Mouse (Mus musculus) layer of hippocampus, postnatal 25 days (tissue): ENCODE measurements around the gene Gm10181. TPM values are rescaled to one million over a fixed set of nuclear protein-coding genes. Genes with fewer than 3 reads are reported as not detected.
A peak's percentile ranks its signal among the peaks of the same experiment; 100 is the strongest.
"Not testable (repeated sequence)": the region's sequence is repeated elsewhere in the genome, so short reads cannot be mapped to it uniquely, and the experiment has no call there.

Source experiments
- DNase-seq, 2 experiments: peaks; one replicate each; pipeline ENCODE4 v3.0.0; 2022; ENCODE audit warnings: mixed read lengths in 2 of 2, low spot score in 1 of 2; ENCODE audit errors: extremely low spot score in 1 of 2
- total RNA-seq, 2 experiments: library from RNA; stranded (reverse); gene quantifications; 2 replicates each; pipeline ENCODE4 v1.2.3; 2021

Gene Gm10181
- not detected for total RNA-seq

- DNase-seq: no peak
These were observed at the start of gene Gm10181 for GRCm38 (mm10) chr9:25089122-25089521. TSS of gene Gm10181 (plus strand) at chr9:25089422.

DNA sequence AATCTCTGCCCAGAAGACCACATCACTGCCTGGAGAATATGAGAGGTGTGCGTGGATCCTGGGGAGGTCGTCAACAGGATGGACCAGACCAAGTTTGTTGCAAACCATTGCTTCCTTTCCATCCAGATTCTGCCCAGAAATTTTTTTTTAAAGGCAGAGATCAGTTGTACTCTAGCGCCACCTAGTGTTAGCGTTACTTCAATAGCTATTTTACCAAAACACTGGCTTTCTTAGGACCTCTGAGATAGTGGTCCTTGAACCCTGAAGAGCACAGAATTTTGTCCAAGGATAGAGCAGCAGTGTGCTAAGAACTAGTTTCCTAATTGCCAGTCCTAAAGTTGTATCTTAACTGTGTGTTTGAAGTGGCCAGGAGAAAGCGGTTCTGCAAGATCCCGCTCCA is 47.6 kb upstream of the Gm10181 start:
- peak in 1 of 2 experiments; percentile 47 for DNase-seq

DNA sequence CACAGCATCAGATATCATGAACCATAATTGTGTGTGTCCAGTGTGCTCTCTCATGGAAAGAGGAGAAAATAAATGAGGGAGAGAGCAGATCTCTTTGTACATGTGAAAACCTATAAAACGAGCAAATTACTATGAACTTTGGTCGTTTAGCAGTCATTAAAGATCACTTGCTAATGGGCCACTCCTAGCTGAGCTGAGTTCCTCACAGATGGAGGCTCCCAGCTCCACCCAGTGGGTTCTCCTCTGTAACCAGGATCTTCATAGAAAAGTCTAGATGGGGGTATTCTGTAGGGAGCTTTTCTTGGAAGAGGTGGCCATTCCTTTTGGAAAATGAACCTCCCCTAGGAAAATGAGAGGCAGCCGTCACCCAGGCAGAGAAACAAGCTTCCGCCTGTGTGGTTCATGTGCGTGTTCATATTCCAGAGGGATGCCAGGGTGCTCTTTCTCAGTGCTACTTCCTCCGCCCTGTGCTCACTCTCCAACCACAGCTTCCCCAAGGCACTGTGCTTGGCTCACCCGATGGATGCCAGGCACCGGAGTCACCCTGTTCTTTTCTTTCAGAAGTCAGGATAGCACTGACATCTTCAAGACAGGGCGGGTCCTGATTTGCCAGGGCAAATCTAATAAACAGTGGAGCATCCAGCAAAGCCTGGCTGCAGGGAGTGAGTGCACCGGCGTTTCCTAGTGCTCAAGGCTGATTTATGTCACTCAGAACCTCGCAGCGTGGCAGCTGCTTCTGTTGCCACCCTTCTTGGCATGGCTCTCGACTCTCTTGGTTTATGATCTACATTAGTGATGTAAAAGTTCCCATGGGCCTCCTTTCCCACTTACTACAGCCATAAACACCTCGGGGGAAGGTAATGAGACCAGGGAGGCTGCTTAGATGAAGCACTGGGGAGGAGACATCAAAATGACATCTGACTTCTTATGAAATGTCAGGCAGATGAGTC is 46.8 kb upstream of the Gm10181 start:
- no peak for DNase-seq

DNA sequence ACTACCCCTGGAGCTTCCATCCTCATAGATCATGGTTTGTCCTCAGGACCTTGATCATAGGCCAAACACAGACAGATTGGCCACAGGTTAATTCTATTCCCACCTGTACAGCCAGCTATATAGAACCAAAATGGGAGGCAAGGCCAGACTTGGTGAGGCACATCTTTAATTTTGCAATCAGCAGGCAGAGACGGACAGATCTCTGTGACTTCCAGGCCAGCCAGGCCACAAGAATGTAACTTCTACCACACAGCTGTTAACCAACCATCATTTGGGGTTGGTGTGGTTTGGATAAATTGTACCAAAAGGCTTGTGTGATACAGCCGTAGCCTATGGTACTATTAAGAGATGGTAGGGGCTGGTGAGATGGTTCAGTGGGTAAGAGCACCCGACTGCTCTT is 44.9 kb upstream of the Gm10181 start:
- DNase-seq: no peak

DNA sequence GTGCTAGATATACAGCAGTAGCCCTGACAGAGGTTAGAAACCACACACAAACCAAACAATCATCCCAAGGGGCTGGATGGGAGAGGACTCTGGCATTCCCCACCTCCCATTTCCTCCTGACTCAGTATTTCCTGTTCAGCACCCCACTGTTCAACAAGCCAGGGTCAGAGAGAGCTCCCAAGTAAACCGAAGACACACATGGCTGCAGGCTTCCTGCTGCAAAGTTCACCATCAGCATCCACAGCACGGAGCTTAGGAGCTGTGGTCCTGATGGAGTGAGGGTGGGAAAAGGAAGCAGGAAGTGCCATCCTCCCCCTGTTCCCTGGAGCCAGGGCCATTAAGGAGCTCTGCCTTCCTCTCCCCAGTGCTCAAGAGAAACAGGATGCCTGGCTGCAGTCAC is 40.9 kb upstream of the Gm10181 start:
- no peak for DNase-seq

- DNase-seq: no peak
These were observed 40.3 kb upstream of the Gm10181 start for GRCm38 (mm10) chr9:25048940-25049339.

- DNase-seq: no peak
These were observed 37.3 kb upstream of the Gm10181 start for GRCm38 (mm10) chr9:25051901-25052300.

GRCm38 (mm10) chr9:25055650-25056376 is 33.4 kb upstream of the Gm10181 start:
- DNase-seq: no peak

DNA sequence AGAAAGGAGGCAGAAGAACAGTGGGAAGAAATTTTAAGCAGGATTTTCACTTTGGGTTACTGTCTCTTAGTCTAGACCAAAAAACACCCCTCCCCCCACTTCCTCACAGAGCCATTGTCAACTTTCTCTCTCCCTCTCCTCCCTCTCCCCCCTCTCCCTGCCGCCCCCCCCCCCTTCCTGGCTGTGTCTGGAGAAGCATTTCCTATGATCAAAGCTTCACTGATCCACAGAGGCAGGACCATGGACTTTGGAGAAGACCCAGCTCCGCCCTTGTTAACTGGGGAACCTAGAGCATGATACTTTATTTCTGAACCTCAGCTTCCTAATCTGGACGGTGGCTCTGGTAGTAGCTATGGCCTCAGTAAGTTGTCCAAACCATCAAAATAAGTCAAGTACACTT is 30.5 kb upstream of the Gm10181 start:
- DNase-seq: no peak

DNA sequence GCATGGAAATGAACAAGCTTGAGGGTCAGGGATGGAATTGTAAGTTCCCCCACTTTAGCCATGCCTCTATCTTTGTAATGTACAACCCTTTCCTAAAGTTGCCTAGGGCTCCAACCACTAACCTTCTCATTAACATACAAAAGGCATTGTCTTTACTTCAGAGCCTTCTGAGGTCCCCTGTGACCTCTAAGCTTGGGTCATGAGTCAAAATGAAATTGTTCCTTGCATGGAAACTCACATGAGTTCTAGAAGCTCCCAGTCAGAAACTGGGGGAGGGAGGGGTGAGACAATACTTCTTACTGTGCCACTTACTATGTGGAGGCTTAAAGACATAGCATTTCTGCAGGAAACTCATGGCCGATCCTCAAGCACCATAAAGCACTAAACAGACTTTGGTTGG is 16.6 kb upstream of the Gm10181 start:
- DNase-seq: no peak

DNA sequence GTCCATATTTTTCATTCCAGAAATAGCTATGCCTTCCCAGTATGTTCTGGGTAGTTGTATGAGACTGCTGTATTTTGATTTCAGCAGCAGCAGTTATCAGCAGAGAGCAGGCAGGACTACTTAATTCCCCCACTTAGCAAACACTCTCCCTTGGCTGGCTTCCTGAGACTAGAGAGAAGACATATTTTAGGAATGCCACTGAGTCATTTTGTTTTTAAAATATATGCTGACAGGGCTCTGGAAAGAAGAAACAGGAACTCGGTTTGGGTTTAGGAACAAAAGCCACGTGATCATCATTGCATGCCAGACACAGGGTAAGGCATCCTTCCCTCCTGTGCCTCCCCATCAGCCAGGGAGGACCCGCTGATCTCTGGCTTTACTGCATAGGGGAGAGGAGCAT is 13.2 kb upstream of the Gm10181 start:
- DNase-seq: no peak

DNA sequence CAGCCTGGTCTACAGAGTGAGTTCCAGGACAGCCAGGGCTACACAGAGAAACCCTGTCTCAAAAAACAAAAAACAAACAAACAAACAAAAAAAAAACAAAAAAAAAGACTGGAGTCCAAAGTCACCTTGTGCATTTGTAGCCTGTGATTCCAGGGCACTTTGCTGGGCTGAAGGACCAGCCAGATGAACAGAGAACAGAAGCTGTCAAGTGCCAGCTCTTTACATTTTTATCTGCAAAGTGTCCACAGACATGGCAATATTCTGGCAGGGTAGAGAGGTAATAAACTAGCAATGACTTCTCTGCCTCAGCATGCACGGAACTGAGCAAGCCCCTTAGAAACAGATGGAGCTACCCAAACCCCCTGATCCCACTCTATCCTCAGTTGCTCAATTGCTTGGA is 12.7 kb upstream of the Gm10181 start:
- DNase-seq: no peak

DNA sequence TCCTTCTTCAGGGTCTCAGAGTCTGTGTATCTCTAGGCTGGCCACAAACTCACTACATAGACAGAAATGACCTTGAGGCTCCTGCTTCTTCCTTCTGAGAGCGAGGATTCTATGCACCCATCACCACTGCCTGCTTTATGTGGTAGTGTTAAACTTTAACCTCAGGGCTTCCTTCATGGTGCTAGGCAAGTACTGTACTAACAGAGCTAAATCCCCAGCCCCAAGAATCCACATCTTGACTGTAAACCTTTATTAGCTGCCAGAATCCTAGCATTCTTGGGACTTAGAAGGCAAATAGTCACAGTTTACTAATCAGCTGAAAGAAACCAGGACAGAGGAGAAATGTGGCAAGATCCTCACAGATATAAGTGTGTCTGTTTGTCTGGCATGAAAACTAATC is 1.6 kb downstream of the Gm10181 start:
- no peak for DNase-seq

- DNase-seq: no peak
These were observed 13.7 kb downstream of the Gm10181 start for GRCm38 (mm10) chr9:25102881-25103280.

GRCm38 (mm10) chr9:25104638-25105037 is 15.4 kb downstream of the Gm10181 start:
- peak in 1 of 2 experiments; percentile 42 for DNase-seq

GRCm38 (mm10) chr9:25123590-25123989 is 34.4 kb downstream of the Gm10181 start:
- not testable (repeated sequence) for DNase-seq

- DNase-seq: no peak
These were observed 34.8 kb downstream of the Gm10181 start for GRCm38 (mm10) chr9:25124048-25124447.

GRCm38 (mm10) chr9:25132253-25132652 is 43.0 kb downstream of the Gm10181 start:
- DNase-seq: no peak

DNA sequence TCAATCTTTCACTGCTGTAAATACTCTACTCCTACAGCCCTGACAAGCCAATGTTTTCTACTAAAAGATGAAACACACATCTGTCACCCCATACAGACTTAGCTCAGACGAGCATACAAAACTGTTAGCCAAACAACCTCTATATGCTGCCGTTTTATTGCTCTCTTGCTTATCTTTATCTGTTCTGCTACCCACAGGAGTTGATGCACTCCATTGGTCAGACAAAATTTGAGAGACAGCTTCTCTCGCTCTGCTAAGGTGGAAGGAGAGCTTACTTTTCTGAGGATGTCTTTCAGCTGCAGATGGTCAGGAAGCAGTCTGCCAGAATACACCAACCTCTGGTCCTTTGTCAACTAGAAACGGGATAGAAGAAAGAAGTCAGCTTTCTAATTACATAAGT is 43.7 kb downstream of the Gm10181 start:
- DNase-seq: no peak

DNA sequence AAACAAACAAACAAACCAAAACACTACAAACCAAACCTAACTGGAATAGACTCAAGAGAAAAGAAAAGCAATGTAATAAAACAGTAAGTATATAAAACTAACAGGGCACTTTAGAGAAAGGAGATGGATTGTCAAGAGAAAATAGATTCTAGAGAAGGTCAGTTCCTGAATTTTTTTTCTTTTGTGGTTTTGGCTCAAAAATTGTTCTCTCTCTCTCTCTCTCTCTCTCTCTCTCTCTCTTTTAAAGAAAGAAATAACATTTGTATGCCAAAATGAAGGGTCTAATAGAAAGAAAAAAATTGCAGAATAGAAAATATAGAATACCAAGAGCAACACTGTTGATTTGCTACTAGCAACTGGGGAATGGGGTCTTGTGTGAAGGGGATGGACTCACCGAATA is 49.7 kb downstream of the Gm10181 start:
- DNase-seq: no peak
